Mouse (Mus musculus): ENCODE measurements around the gene Bcat2.
A peak's percentile ranks its signal among the peaks of the same experiment; 100 is the strongest.

Bcat2 gene

DNA sequence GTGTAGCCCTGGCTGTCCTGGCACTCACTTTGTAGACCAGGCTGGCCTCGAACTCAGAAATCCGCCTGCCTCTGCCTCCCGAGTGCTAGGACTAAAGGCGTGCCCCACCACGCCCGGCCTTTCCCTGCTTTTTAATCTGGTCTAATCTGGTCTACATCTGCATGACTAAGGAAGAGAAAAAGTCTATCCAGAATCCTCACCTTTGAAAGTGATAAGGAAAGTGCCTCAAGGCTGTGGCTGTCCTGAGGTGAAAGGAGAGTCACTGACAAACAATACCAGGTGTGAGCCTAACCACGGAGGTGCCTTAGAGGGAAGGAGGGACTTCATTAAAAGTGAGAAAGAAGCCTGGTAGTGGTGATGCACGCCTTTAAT lies 18.5 kb upstream of the Bcat2 start:
- no peak for DNase-seq

DNA sequence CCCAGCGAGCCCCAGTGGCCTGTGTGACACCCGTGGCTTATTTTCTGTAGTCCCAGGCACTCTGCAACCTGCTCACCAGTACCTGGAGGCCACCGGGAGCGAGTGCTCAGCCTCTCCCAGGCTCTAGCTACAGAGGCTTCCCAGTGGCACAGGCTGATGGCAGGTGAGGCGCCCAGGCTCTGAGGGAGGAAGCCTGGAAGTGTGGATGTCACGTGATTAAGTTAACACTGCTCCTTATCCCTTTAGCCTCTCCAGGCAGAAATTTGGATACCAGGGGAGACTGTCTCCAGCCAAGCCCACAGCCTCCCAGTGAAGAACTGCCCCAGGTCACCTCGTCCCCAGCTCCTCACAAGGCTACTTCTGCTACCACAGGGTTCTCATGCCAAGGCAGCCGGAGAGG lies 16.4 kb upstream of the Bcat2 start:
- DNase-seq: no peak

DNA sequence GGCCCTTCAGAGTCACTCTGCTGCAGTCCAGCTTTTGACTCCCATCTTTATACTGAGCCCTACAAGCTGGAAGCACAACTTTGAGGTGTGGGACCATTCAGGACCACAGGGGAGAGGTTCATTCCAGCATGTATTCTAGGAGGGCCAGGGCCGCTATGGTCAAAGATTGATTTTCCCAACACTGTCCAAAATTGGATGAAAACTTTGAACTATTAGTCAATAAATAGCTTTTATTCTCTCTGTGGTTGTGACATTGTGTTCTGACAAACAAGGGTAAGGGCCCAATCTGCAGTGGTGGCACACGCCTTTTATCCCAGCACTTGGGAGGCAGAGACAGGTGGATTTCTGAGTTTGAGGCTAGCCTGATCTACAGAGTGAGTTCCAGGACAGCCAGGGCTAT lies 16.0 kb upstream of the Bcat2 start:
- DNase-seq: no peak

DNA sequence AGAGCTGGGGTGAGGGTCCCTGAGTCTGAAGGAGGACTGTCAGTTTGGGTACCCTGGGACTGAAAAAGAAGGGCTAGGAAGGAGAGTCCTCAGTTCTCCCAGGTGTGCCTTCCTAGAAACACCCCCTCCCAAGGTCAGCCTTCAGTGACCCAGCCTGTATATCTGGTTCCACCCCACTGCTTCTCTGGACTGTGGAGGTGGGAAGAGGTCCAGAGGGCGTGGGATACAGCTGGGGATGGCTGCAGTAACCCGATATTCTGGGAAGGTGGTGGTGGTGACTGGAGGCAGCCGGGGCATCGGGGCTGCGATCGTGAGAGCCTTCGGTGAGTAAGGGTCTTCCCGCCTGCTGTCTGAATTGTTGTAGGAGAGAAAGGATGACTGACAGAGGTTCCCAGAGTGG lies 15.2 kb upstream of the Bcat2 start, which contains the start of gene Hsd17b14:
Gene Hsd17b14, plus strand, starts transcription at position 150 of the 400 bp plus-strand sequence.
- DNase-seq: no peak

DNA sequence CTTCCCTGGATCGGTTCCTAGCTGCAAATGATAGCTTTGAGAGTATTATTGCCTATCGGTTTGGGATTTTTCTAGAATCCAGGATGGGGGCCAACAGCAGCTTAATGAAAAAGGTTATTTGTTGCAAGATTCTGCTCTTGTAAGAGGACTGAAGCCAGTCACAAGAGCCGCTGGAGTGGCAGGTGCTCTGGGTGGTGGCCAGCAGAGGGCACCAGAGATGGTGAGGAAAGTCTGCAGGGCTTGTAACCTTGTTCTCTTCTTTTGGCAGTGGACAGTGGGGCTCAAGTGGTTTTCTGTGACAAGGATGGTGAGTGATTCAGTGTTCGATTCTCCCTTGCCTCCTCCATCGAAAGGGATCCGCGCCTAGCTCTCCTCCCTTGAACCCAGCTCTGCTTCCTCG lies 14.2 kb upstream of the Bcat2 start:
- peak; percentile 77 for DNase-seq

DNA sequence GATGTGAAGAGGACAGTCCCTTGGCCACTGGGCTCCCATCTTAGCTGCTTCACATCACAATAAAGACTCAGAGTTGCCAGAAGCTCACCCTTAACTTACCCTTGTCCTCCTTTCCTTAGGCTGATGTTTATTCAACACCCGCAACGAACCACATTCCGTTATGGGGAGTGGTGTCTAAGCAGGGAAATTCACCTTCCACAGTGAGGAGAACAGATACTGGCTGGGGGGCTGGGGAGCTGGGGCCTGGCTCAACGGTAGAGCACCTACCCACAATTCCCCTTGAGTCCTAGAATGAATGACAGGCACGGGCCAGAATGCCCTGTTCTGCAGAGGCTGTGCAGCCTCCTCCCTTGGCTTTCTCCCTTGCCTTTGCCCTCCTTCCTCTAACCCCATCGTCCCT lies 11.0 kb upstream of the Bcat2 start:
- no peak for DNase-seq

DNA sequence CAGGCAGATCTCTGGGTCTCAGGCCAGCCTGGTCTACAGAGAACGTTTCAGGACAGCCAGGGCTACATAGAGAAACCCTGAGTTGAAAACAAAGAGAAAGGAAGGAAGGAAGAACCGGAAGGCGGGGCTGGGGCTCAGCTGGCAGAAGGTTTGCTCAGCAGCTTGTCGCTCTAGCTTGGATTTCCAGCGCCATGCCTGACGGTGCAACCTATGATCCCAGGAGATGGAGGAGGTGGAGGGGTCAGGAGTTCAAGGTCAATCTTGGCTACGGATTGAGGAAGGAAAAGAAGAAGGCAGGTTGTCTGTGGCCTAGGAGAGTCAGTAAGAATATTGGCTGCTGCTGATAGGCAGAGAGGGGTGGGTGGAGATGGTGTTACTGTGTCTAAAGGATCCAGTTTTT lies 9.7 kb upstream of the Bcat2 start:
- no peak for DNase-seq

DNA sequence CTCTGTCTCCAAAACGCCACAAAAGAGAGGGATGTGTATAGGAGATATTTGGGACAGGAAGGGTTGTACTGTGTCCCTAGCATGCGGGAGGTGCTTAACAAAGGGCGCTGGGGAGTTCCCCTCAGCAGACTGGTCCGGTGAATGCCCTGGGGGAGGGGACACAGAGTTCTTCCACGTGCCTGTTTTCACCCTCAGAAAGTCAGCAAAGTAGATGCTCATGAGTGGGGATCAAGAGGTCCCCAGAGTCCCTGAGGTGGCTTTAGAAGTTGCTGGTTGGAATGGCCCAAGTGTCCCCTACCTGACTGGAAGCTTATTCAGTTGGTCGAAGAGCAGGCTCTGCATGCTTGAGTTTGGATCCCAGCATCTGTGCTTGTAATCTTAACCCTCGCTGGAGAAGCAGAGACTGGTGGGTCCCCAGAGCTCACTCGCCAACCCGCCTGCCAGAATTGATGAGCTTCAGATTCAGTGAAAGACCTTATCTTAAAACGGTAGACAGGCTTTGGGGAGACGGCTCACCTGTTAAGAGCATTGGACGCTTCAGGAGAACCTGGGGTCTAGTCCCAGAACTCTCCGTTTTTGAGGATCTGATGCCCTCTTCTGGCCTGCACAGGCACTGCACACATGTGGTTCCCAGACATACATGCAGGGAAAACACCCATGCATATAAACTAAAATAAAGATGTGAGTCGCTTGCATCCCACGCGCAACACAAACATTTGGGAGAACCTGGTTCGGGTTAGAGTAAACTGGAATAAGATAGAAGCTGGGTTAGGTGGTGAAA lies 8.9 kb upstream of the Bcat2 start:
- peak; percentile 74 for DNase-seq

DNA sequence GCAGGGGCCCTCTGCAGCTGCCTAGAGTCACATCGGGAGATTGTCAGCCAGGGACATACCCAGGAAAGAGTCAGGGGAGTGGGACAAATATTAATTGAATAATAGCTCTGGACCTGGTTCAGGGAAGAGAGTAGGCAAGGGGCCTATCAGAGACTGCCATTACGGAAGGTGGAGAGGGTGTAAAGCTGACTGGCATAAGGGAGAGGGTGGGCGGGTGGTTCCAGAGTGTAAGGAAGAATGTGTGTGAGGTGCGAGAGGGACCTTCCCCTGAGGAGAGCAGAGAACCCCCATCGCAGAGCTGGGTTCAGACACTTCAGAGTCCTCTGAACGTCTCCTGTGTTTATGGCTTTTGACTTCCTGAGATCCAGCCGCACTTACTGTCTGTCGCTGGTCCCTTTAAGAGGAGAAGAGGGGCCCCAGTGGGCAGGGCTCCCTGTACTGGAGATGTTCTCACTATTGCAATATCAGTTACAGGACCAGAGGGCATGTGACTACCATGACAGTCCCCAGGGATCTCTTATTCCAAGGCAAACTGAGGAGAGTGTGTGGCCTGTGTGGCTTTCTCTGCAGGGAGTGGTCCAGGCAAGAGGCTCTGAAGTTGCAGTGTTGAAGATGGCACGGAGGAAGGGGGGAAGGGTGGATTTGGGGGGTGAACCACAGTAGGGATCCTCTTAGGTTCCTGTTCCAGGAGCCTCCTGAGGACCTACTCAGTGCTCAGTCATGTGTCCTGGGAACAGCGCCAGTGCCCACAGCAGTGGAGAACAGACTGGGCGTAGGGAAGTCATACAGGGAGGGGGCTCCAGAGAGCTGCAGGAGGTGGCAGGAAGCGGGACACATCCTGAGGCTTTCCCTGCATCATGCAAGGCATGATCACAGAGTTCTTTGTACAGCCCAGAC lies 8.1 kb upstream of the Bcat2 start:
- DNase-seq: no peak

DNA sequence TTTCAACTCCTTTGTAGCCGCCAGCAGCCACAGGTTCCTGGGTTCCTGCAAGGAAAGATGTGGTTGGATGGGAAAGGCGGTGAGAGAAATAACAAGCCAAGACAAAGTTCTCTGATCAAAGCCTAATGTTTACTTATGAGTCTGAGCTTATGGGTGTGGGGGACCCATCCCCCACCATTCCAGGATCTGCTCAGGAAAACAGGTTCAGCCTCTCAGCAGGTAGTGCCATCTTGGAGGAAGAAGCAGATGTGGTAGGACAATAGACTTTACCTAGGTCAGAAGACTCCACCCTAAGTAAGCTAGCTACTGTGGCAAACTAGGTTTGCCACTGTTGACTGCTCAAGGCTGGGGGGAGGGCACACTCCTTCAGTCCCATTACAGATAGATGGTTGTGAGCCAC lies 5.1 kb upstream of the Bcat2 start:
- DNase-seq: no peak

DNA sequence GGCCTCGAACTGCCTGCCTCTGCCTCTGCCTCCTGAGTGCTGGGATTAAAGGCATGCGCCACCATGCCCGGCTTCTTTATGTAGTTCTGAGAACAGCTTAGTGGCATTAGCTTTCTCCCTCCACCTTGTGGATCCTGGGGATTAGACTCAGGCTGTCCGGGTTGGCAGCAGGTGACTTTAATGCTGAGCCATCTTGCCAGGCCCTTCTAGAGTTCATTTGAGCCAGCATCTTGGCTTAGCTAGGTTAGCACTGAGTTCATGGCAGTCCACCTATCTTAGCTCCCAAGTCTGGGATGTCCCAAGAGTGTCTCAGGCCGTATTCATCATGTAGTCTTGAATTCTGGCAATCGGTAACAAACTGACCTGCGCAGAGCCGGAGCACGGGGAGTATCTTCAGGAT lies 4.5 kb upstream of the Bcat2 start:
- no peak for DNase-seq

DNA sequence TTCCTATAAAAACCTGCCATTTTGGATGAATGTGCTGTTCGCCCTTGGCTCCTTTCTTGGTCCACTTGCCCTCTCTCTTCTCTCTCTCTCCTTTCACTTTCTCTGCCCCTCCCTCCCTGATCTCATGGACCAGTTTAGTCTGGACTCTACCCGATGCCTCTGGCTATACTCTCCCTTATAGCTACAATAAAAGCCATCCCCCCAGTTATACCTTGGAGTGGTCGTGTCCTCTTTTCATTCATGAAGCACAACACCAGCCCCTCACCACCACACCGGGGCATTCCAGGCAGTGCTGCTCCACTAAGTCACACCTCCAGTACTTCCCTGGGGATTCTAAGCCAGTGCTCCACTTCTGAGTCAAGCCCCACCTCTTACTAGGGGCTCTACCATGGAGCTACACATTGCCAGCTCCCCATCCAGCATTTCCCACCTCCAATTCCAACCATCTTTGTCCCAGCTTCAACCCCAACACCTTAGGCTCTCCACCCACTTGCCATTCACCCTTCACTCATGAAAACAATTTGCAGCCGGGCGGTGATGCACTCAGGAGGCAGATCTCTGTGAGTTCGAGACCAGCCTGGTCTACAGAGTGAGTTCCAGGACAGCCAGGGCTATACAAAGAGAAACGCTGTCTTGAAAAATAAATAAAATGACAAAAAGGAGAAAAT lies 2.7 kb upstream of the Bcat2 start:
- DNase-seq: no peak

DNA sequence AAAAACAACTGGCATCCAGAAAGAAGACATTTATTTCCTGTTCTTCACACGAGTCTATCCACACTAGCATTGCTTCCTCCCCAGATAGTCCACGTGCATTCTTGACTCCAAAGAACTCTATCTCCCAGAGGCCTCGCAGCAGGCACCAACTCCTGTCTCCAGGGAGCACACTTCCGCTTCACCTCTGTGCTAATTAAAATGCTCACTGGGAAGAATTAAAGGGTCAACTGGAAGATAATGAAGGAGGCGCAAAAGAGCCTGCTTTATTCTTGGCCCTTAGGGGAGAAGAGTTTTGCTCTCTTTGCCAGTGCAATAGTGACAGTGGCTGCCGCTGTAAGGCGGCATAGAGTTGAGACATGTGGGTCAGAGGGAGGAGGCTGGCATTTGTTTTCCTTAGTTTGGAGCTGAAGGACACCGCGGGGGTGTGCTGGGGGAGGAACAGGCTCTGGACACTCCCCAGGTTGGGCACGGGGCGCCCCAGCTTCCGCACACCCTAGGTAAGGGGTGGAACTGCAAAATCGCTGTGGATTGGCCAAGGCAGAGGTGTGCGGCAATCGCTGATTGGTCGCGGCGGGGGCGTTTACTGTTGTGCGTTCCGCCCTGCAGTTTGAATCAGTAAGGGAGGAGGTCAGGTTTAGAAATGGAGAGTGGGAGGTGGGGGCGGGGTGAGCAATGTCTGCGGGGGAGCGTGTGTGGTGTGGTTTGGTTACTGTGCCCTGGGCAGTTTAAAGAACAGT lies 2.0 kb upstream of the Bcat2 start:
- peak; percentile 87 for DNase-seq

DNA sequence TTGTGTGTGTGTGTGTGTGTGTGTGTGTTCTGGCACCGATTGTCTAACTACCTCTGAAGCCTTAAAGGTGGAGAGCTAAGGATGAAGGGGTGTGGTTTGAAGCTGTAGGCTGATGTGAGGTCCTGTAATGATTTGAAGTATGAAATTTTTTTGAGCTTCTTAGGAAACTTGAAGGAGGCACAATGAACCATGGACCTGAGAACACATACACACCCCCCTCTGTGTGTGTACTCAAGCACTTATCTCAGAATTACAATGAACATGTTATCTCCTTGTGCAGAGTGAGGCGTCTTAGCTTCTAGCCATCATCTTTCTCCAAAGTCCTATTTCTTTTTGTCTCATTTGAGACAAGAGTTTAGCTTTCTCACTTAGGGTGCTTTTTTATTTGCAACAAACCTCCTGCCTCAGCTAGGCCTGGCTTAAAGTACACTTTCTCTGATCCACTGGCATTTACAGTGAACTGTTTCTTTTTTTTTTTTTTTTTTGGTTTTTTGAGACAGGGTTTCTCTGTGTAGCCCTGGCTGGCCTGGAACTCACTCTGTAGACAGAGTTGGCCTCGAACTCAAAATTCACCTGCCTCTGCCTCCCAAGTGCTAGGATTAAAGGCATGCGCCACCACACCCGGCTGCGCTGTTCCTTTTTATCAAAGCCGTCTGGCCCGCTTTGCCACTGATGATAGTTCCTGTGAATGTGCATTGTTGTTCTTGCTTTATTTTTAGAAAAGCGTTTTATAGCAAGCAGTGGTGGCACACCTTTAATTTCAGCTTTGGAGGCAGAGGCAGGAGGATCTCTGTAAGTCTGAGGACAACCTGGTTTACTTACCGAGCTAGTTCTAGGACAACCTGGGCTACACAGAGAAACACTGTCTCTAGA lies 1.1 kb upstream of the Bcat2 start:
- no peak for DNase-seq

DNA sequence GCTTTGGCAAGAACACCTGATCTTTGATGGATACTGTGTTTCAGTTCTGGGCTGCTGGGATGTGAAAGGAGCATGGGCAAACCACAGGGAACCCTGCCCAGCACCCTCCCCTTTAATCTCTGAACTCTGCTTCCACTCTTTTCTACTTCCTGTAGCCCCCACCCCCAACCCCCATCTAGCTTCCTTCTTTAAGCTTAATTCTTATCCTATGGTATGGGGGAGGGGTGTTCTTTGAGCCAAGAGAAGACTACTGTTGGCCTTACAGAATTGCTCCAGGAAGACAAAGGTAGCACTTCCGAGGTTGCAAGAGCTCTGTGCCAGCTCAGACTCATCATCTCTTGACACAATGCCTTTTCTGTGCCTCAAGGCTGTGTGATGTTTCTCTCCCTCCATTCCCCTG lies 2.0 kb downstream of the Bcat2 start:
- DNase-seq: no peak

DNA sequence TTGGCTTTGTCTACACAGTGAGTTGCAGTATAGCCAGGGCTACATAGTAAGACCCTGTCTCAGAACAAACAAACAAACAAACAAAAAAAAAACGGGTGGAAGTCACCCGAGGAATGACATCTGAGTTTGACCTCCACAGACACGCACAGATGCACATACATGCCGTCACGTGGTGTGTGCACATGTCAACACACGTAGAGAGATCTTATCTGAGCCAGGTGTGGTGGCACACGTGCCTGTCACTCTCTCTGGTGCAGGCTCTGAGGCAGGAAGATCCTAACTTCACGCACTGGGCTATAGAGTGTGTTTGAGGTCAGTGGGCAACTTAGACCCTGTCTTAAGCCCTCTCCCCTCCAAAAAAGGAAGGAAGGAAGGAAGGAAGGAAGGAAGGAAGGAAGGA lies 4.0 kb downstream of the Bcat2 start:
- no peak for DNase-seq

DNA sequence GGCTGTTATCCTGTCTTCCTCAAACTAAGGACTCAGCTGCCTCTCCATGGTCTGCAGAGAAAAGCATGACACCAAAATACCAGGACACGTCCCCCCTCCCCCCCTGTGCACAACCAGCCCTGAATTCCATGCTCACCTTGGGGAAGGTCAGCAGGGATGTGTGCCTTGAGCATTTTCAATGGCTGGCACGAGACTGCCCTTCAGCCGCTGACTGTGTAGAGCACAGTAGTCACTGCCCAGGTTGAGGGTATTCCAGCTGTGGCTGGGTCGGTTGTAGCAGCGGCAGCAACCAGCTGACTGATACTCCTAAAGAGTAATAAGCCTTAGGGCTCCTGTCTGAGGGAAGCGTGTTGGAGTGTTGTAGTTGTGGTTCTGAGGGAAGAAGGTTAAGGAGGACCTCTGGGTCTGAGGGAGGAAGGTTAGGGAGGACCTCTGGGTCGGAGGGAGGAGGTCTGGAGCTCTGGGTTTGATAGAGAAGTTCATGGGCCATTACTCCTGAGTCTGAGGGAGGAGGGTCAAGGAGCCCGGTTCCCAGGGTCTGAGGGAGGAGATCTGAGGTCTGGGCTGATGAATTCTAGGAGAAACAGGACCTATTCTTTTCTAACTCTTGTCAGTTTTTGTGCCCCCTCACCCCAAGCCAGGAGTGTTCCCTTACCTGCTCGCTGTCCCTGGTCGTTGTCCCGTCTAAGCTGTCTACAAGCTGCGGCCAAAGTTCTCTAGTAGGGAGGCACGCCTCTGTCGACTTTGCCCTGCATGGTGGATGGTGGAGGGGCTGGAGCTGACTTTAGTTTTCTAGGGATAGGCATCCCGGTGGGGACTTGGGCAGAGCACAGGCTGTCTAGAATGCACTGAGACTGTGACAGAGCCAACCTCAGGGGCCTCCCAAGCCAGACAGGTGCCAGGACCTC lies 4.8 kb downstream of the Bcat2 start:
- DNase-seq: no peak

DNA sequence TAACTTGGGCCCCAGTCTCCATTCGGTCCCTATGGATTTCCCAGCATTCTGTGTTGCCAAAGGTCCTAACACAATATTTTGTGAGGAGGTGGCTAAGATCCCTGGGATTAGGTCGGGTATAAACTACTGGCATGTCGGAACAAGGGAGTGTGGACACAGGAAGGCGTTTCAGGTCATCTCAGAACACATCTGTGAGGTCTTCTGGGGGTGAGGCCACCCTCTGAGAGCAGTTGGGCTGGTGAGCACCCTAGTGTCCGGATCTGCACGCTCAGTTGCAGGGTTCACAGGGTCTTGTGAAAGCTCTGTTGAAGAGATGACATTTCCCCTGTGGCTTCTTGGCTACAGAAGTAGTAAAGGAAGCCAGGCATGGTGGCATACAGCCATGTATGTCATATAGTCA lies 16.0 kb downstream of the Bcat2 start:
- no peak for DNase-seq

DNA sequence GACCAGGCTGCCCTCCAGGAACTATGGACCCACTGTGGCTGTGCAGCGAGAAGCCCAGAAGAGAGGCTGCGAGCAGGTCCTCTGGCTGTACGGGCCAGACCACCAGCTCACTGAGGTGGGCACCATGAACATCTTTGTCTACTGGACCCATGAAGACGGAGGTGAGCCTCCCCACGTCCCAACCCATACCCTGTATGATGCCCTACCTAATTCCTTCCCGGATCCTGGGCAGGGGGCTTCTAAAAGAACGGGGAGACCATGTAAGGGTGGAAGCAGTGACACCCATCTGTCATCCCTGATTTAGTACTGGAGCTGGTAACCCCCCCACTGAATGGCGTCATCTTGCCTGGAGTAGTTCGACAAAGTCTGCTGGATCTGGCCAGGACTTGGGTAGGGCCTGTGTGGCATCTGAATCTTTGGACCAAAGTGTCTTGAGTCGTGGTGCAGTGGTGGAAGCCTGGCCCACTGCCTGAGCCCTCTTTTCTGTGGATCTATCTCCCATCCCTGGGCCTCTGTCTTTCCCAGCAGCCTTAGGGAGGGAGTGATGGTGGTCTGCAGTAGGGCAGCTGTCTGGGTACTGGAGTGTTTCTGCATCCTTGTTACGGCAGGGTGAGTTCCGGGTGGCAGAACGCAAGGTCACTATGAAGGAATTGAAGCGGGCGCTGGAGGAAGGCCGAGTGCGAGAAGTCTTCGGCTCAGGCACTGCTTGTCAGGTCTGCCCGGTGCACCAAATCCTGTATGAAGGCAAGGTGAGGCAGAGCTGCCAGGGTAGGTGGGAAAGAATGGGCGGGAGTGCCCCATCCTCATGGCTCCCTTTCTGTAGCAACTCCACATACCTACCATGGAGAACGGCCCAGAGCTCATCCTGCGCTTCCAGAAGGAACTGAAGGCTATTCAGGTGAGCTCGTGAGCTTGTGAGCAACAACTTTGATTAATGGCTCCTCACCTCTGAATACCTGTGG lies 18.0 kb downstream of the Bcat2 start:
- no peak for DNase-seq

DNA sequence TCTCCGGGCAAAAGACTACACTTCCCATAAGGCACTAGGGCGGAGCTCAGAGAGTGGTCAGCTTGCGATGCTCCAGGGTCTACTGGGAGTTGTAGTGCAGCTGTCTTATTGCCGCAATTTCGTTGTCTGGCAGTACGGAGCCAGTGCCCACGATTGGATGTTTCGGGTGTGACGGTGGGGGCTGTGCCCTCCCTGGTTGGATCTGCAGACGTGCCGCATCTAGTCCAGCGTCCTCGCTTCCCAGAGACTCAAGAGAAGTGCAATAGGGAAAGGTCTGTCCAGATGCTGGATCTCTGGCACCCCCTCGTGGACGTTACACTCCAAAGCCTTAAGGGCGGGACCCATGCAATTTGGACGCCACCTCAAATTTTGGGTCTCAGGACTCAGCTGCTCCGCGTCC lies 19.2 kb downstream of the Bcat2 start:
- peak; percentile 94 for DNase-seq

Data from right cerebral cortex, postnatal 14 days (tissue).